In genomic region chr5:35879199-35879598, GRCm38 (mm10) we compare ENCODE assay signal across 12 mouse cellular contexts. TPM values are rescaled to one million over a fixed set of nuclear protein-coding genes. Genes with fewer than 3 reads are reported as not detected.
DNase-seq lines count a peak whose midpoint lies in the region; ATAC-seq lines count a peak whose summit lies in the region.
"Had no signal": no experiment of that assay in that cellular context is flagged by ENCODE, and none has a peak within 500 bp of the region (broad histone marks: within the 10 kb centered on the region; RNA-seq: fewer than 3 reads in every experiment).

No protein-coding gene starts in this region.

- H3K9me3 ChIP-seq in embryonic facial prominence, embryonic 14.5 days (ENCODE audit: control insufficient read depth, low read length): no peaks in the 10 kb centered on the region
- H3K9me3 ChIP-seq in embryonic facial prominence, embryonic 10.5 days: no peaks in the 10 kb centered on the region
- no peaks in the 10 kb centered on the region for H3K9me3 ChIP-seq in neural tube, embryonic 14.5 days (ENCODE audit: control insufficient read depth, low read length)
- no peaks in the 10 kb centered on the region for H3K9me3 ChIP-seq in neural tube, embryonic 15.5 days (replicated peaks)
- H3K9me3 ChIP-seq in kidney, embryonic 14.5 days (ENCODE audit: control insufficient read depth, low read length): no peaks in the 10 kb centered on the region
- H3K9me3 ChIP-seq: limb, embryonic 12.5 days had no signal

- 0 out of 2 replicates have a peak, but pooled peaks have one; percentile 54 for ATAC-seq in embryonic facial prominence, embryonic 14.5 days (ENCODE audit: low read depth)
- peak; percentile 61; the same call in 1 of the 2 replicates for ATAC-seq in neural tube, embryonic 14.5 days (ENCODE audit: low read depth)
- ATAC-seq in neural tube, embryonic 15.5 days (ENCODE audit: low FRiP score): no peak
- ATAC-seq in kidney, embryonic 14.5 days (ENCODE audit: low FRiP score, low TSS enrichment): no peak

- WGBS in embryonic facial prominence, embryonic 14.5 days: 86% methylated on average over 8 of the region's 8 CpGs
- 86% methylated on average over 8 of the region's 8 CpGs for WGBS in embryonic facial prominence, embryonic 10.5 days
- 53% methylated on average over 8 of the region's 8 CpGs for WGBS in neural tube, embryonic 14.5 days
- 64% methylated on average over 8 of the region's 8 CpGs for WGBS in neural tube, embryonic 15.5 days
- WGBS in kidney, embryonic 14.5 days: 85% methylated on average over 8 of the region's 8 CpGs

- no peak overlapping the region for H3K4me2 ChIP-seq in embryonic facial prominence, embryonic 14.5 days (ENCODE audit: low read depth, low read length)
- H3K4me2 ChIP-seq in neural tube, embryonic 14.5 days (ENCODE audit: low read depth, low read length): no peak overlapping the region
- H3K4me2 ChIP-seq in neural tube, embryonic 15.5 days: no peak overlapping the region
- no peak overlapping the region for H3K4me2 ChIP-seq in kidney, embryonic 14.5 days (replicated peaks; ENCODE audit: low read depth, low read length)
- H3K4me2 ChIP-seq: limb, embryonic 12.5 days; lung, embryonic 14.5 days; midbrain, embryonic 11.5 days had no signal

- peak; percentile 37 for DNase-seq in embryonic facial prominence, embryonic 14.5 days (ENCODE audit: low spot score)
- no peak for DNase-seq in embryonic facial prominence, embryonic 10.5 days (ENCODE audit: low spot score)
- peak; percentile 75 to 92 for DNase-seq in left cerebral cortex, postnatal 25 days (ENCODE audit: low spot score in 2 of 2)
- no peak for DNase-seq in liver
- DNase-seq in urinary bladder, postnatal 10 days (ENCODE audit: low spot score): no peak
- DNase-seq: heart, adult 11 months; lung, embryonic 14.5 days had no signal

- H3K36me3 ChIP-seq in embryonic facial prominence, embryonic 14.5 days (ENCODE audit: control insufficient read depth, insufficient read depth, low read length): no peaks in the 10 kb centered on the region
- H3K36me3 ChIP-seq in embryonic facial prominence, embryonic 10.5 days (replicated peaks): no peaks in the 10 kb centered on the region
- no peaks in the 10 kb centered on the region for H3K36me3 ChIP-seq in neural tube, embryonic 14.5 days (ENCODE audit: control insufficient read depth, insufficient read depth, low read length)
- no peaks in the 10 kb centered on the region for H3K36me3 ChIP-seq in neural tube, embryonic 15.5 days
- H3K36me3 ChIP-seq in kidney, embryonic 14.5 days (ENCODE audit: control insufficient read depth, insufficient read depth, low read length): no peaks in the 10 kb centered on the region
- H3K36me3 ChIP-seq: limb, embryonic 12.5 days had no signal

- H3K4me3 ChIP-seq in embryonic facial prominence, embryonic 14.5 days (ENCODE audit: low read depth, low read length): no peak overlapping the region
- no peak overlapping the region for H3K4me3 ChIP-seq in embryonic facial prominence, embryonic 10.5 days
- H3K4me3 ChIP-seq in neural tube, embryonic 14.5 days (ENCODE audit: low read depth, low read length): no peak overlapping the region
- no peak overlapping the region for H3K4me3 ChIP-seq in neural tube, embryonic 15.5 days (replicated peaks)
- H3K4me3 ChIP-seq in kidney, embryonic 14.5 days (ENCODE audit: low read length): no peak overlapping the region
- H3K4me3 ChIP-seq: limb, embryonic 12.5 days had no signal

- intact Hi-C loops in left cerebral cortex, postnatal 25 days (cut with DNase I): no loop called here

- H3K4me1 ChIP-seq in embryonic facial prominence, embryonic 14.5 days (ENCODE audit: control insufficient read depth, insufficient read depth, low read length): no peaks in the 10 kb centered on the region
- peaks cover 14% of the 10 kb centered on the region; the same call in 1 of the 2 replicates for H3K4me1 ChIP-seq in embryonic facial prominence, embryonic 10.5 days
- no peaks in the 10 kb centered on the region for H3K4me1 ChIP-seq in neural tube, embryonic 14.5 days (ENCODE audit: control insufficient read depth, insufficient read depth, low read length)
- peaks cover 11% of the 10 kb centered on the region; the same call in 1 of the 2 replicates for H3K4me1 ChIP-seq in neural tube, embryonic 15.5 days
- peaks cover 4% of the 10 kb centered on the region; the same call in 1 of the 2 replicates for H3K4me1 ChIP-seq in kidney, embryonic 14.5 days (ENCODE audit: control insufficient read depth, insufficient read depth, low read length)

- no peak overlapping the region for H3K27ac ChIP-seq in embryonic facial prominence, embryonic 14.5 days (replicated peaks; ENCODE audit: low read depth, low read length)
- H3K27ac ChIP-seq in embryonic facial prominence, embryonic 10.5 days (replicated peaks): no peak overlapping the region
- H3K27ac ChIP-seq in neural tube, embryonic 14.5 days (ENCODE audit: low read depth, low read length): no peak overlapping the region
- H3K27ac ChIP-seq in neural tube, embryonic 15.5 days (replicated peaks): no peak overlapping the region
- no peak overlapping the region for H3K27ac ChIP-seq in kidney, embryonic 14.5 days (ENCODE audit: low read depth, low read length)
- H3K27ac ChIP-seq: limb, embryonic 12.5 days had no signal

- no peaks in the 10 kb centered on the region for H3K27me3 ChIP-seq in embryonic facial prominence, embryonic 14.5 days (replicated peaks; ENCODE audit: control insufficient read depth, insufficient read depth, low read length)
- H3K27me3 ChIP-seq in embryonic facial prominence, embryonic 10.5 days (replicated peaks; ENCODE audit: low read depth, poor library complexity, severe bottlenecking): no peaks in the 10 kb centered on the region
- H3K27me3 ChIP-seq in neural tube, embryonic 14.5 days (ENCODE audit: control insufficient read depth, insufficient read depth, low read length): no peaks in the 10 kb centered on the region
- no peaks in the 10 kb centered on the region for H3K27me3 ChIP-seq in neural tube, embryonic 15.5 days (replicated peaks)
- H3K27me3 ChIP-seq in kidney, embryonic 14.5 days (ENCODE audit: control insufficient read depth, insufficient read depth, low read length): no peaks in the 10 kb centered on the region
- H3K27me3 ChIP-seq: limb, embryonic 12.5 days had no signal

- H3K9ac ChIP-seq in embryonic facial prominence, embryonic 14.5 days (ENCODE audit: low read depth, low read length): no peak overlapping the region
- no peak overlapping the region for H3K9ac ChIP-seq in neural tube, embryonic 14.5 days (replicated peaks; ENCODE audit: low read depth, low read length)
- H3K9ac ChIP-seq in neural tube, embryonic 15.5 days (replicated peaks): no peak overlapping the region
- H3K9ac ChIP-seq in kidney, embryonic 14.5 days (ENCODE audit: low read depth, low read length): no peak overlapping the region
- H3K9ac ChIP-seq: limb, embryonic 12.5 days; lung, embryonic 14.5 days had no signal

RNA-seq across cellular contexts. Expression of gene Afap1, which starts 13.9 kb away (rescaled TPM):
- 24.7 and 28.0 TPM in 2 replicates for polyA plus RNA-seq in embryonic facial prominence, embryonic 14.5 days (2014; fragmentation: Nextera tagmentation; extraction: Ambion mirVana)
- polyA plus RNA-seq in embryonic facial prominence, embryonic 10.5 days (2016; fragmentation: Nextera tagmentation; extraction: Ambion mirVana): 26.6 and 26.8 TPM in 2 replicates
- 73.7 and 74.1 TPM in 2 replicates for polyA plus RNA-seq in neural tube, embryonic 14.5 days (2014; fragmentation: Nextera tagmentation; extraction: Ambion mirVana)
- polyA plus RNA-seq in neural tube, embryonic 15.5 days (2015; fragmentation: Nextera tagmentation; extraction: Ambion mirVana): 50.8 and 57.0 TPM in 2 replicates
- total RNA-seq in left cerebral cortex, postnatal 25 days (2021): 10 to 100 TPM; 30.3 to 31.1 TPM
- 16.8 and 23.6 TPM in 2 replicates for polyA plus RNA-seq in kidney, embryonic 14.5 days (2014; fragmentation: Nextera tagmentation; extraction: Ambion mirVana)

Comparison
In these comparisons a context has a peak if more than half of its experiments do, and no peak if none do; other contexts are left out.
1. ATAC-seq: peak in embryonic facial prominence, embryonic 14.5 days (single experiment) and neural tube, embryonic 14.5 days (single experiment); none in neural tube, embryonic 15.5 days (single experiment) and kidney, embryonic 14.5 days (single experiment).
2. DNase-seq: peak in embryonic facial prominence, embryonic 14.5 days (single experiment) and left cerebral cortex, postnatal 25 days (2 of 2); none in embryonic facial prominence, embryonic 10.5 days (single experiment), liver (single experiment) and urinary bladder, postnatal 10 days (single experiment).